Mouse (Mus musculus) cortical plate, adult 2 months (tissue): ENCODE measurements around the gene Lamb3.

Source experiments
- CTCF ChIP-seq: fragments of 200-500 bp; IDR thresholded peaks from 2 replicates; pipeline ENCODE4 v1.5.1; 2011; ENCODE audit warnings: mild to moderate bottlenecking, control low read depth, low read length; ENCODE audit not compliant: insufficient read depth; ENCODE audit errors: extremely low read depth
- POLR2A ChIP-seq: fragments of 200-500 bp; IDR thresholded peaks from 2 replicates; pipeline ENCODE4 v1.6.1; 2011; ENCODE audit warnings: mild to moderate bottlenecking, low read length, control low read depth; ENCODE audit not compliant: insufficient read depth; ENCODE audit errors: extremely low read depth

DNA sequence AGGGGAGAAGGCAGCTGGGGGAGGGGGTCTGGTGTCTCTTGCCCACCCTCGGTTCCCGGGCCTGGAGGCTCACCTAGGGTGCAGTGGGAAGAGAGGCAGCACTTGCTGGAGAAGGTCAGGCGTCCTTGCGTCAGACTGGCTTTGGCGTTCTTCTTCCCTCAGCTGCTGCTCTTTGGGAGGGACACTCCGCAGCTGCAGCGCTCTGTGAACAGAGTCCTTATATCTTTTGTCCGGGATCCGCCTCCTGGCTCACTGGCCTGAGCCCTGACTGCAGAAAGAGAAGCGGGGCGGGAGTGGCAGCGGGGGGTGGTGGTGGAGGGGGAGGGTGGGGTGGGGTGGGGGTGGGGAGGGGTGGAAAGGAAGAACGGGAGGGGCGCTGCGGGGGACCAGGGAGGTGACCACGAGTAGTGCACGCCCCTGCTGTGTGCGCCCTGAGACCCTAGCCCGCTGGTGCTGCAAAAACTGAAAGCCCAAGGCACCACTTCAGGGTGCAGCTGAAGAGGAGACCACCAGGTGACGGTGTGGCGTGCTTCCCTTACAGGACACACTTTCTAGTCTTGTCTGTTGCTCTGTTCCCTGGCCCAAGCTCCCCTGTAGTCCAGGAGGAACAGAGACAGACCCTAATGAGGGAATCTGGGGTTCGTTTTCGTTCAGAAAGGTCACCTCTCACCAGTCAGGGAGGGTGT is 65.6 kb downstream of the Lamb3 start, which contains the start of gene G0s2:
- TF ChIP-seq POLR2A (peak; percentile 88), CTCF (peak; percentile 41)
